Mouse (Mus musculus) G1E (cell line): ENCODE results near the gene Zfp467. TPM values are rescaled to one million over a fixed set of nuclear protein-coding genes. Genes with fewer than 3 reads are reported as not detected.
A peak's percentile ranks its signal among the peaks of the same experiment; 100 is the strongest.

Source experiments
- ATAC-seq: 2 replicates; pipeline ENCODE4 v1.8.0; 2016; ENCODE audit warnings: mild to moderate bottlenecking; ENCODE audit not compliant: insufficient number of reproducible peaks, poor library complexity, low FRiP score, severe bottlenecking; ENCODE audit errors: extremely low read depth
- DNase-seq: peaks from one replicate; pipeline ENCODE4 v3.0.0; 2012; ENCODE audit warnings: low spot score
- H3K27me3 ChIP-seq: 2 replicates; pipeline ENCODE4 v1.6.1; 2012; ENCODE audit warnings: mild to moderate bottlenecking, low read length, inconsistent platforms; ENCODE audit not compliant: insufficient read depth
- H3K36me3 ChIP-seq: replicated peaks from 2 replicates; pipeline ENCODE3; 2012; ENCODE audit warnings: mild to moderate bottlenecking, inconsistent platforms
- H3K4me1 ChIP-seq: 2 replicates; pipeline ENCODE4 v1.6.1; 2012; ENCODE audit warnings: low read depth, low read length, inconsistent platforms, mixed read lengths; ENCODE audit not compliant: insufficient read depth
- H3K4me3 ChIP-seq: 2 replicates; pipeline ENCODE4 v1.5.1; 2012; ENCODE audit warnings: low read depth, mild to moderate bottlenecking, inconsistent platforms, low read length, moderate library complexity, mixed read lengths
- H3K9me3 ChIP-seq: replicated peaks from 2 replicates; pipeline ENCODE4 v1.6.1; 2012; ENCODE audit warnings: inconsistent platforms
- CTCF ChIP-seq: IDR thresholded peaks from 2 replicates; pipeline ENCODE4 v1.5.1; 2012; ENCODE audit warnings: low read depth, low read length, inconsistent platforms, mixed read lengths
- GATA1 ChIP-seq: IDR thresholded peaks from 2 replicates; pipeline ENCODE4 v1.6.1; 2012; ENCODE audit warnings: borderline replicate concordance, low read length, inconsistent platforms, mixed read lengths
- GATA2 ChIP-seq: IDR thresholded peaks from 2 replicates; pipeline ENCODE4 v1.6.1; 2012; ENCODE audit warnings: low read depth, low read length, inconsistent platforms, borderline replicate concordance
- POLR2AphosphoS5 ChIP-seq: IDR thresholded peaks from 2 replicates; pipeline ENCODE4 v1.6.1; 2012; ENCODE audit warnings: low read depth, low read length, inconsistent platforms; ENCODE audit not compliant: insufficient replicate concordance
- TAL1 ChIP-seq: conservative IDR thresholded peaks from 2 replicates; pipeline ENCODE4 v1.6.1; 2012; ENCODE audit warnings: low read depth, low read length, inconsistent platforms, mixed read lengths
- polyA plus RNA-seq: library from polyadenylated mRNA; stranded (reverse); fragments of >175 nt; gene quantifications from 2 replicates; pipeline ENCODE4 v1.2.3, GENCODE M21; 2012
- total RNA-seq, 2 experiments: library from RNA; stranded (forward) in 1 of 2; stranded (reverse) in 1 of 2; fragments of 200-1000 nt in 1 of 2; fragments of >200 nt in 1 of 2; fragmentation: Nextera tagmentation in 1 of 2; gene quantifications; 2 replicates each; pipeline ENCODE4 v1.2.3; 2014 to 2017

Zfp467 gene
- total and polyA plus RNA-seq, 3 experiments = 0.02 to 0.05 TPM; not detected in 1

- no peak for ATAC-seq
- Histone ChIP-seq H3K9me3 (peaks cover 3% of the 10 kb centered on the region; the same call in 1 of the 2 replicates), H3K36me3 (no peaks in the 10 kb centered on the region), H3K27me3 (peaks cover 20% of the 10 kb centered on the region; the same call in 1 of the 2 replicates), H3K4me3 (peak overlapping the region; percentile 16; the same call in 1 of the 2 replicates), H3K4me1 (peaks cover 6% of the 10 kb centered on the region)
- TF ChIP-seq GATA2 (no peak), GATA1 (no peak), CTCF (no peak), TAL1 (no peak), POLR2AphosphoS5 (no peak)
- DNase-seq = no peak
These were observed 1.9 kb downstream of the Zfp467 start for GRCm38 (mm10) chr6:48443592-48444309.

DNA sequence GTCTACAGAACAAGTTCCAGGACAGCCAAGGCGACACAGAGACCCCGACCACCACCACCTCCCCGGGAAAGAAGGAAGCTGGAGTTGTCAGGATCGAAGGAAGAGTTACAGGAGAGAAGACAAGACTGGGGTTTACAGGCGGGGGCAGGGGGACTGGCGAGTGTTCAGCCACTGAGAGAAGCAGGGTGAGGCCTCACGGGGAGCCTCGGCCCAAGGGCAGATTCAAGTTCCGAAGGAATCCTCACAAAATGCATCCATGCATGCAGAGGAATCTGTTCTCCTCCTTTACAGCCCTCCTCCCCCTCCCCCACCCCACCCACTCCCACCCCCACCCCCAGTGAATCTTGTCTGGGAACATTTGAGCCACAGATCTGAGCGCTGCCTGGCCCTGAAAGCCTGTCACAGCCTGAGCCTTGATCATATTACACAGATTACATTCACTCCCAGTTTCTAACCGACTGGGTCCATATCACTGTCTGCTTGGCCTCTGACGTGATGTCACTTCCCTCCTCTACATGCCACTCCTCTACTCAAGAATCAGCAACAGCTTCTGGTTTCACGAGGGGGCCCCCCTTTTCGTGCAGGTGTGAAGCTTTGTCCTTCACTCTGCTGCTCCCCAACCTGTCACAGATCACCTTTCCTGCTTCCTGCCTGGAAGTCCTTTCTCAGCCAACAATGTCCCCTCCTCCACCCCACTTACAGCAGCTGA lies 5.2 kb downstream of the Zfp467 start:
- H3K9me3 ChIP-seq = peaks cover 5% of the 10 kb centered on the region; the same call in 1 of the 2 replicates
- TF ChIP-seq POLR2AphosphoS5 (no peak), GATA2 (no peak)
- no peak for DNase-seq

DNA sequence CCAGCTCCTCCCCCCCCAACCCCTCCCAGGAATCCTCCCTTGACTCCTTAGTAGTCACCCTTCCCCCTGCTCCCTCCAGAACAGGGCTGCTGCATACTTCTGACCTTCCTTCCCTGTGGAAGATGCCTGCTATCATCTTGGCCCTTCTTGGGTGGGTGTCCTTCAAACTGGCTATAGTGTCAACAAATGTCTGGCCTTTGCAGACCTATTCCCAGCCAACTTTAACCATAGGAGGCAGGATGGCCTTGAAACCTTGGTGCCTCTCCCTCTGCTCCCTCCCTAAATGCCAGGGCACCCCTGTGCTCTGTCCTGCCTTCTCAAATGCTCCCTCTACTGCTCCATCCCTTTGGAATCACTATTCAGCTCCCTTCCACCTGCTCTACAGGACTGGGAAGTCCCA lies 6.0 kb downstream of the Zfp467 start:
- H3K9me3 ChIP-seq = peaks cover 5% of the 10 kb centered on the region; the same call in 1 of the 2 replicates
- H3K36me3 ChIP-seq = no peaks in the 10 kb centered on the region
- TF ChIP-seq GATA1 = no peak
- no peak for TF ChIP-seq GATA2
- no peak for TF ChIP-seq POLR2AphosphoS5
- no peak for TF ChIP-seq CTCF
- no peak for TF ChIP-seq TAL1
- H3K4me1 ChIP-seq = peaks cover 6% of the 10 kb centered on the region
- H3K27me3 ChIP-seq = peaks cover 7% of the 10 kb centered on the region; the same call in 1 of the 2 replicates
- no peak overlapping the region for H3K4me3 ChIP-seq
- DNase-seq (no peak), ATAC-seq (no peak)

More for the DNA sequence above, 5.2 kb downstream of the Zfp467 start:
- no peak for ATAC-seq
- Histone ChIP-seq H3K36me3 (no peaks in the 10 kb centered on the region), H3K27me3 (peaks cover 15% of the 10 kb centered on the region; the same call in 1 of the 2 replicates), H3K4me3 (no peak overlapping the region), H3K4me1 (peaks cover 6% of the 10 kb centered on the region)

GRCm38 (mm10) chr6:48438475-48439125 lies 7.0 kb downstream of the Zfp467 start:
- DNase-seq = no peak

DNA sequence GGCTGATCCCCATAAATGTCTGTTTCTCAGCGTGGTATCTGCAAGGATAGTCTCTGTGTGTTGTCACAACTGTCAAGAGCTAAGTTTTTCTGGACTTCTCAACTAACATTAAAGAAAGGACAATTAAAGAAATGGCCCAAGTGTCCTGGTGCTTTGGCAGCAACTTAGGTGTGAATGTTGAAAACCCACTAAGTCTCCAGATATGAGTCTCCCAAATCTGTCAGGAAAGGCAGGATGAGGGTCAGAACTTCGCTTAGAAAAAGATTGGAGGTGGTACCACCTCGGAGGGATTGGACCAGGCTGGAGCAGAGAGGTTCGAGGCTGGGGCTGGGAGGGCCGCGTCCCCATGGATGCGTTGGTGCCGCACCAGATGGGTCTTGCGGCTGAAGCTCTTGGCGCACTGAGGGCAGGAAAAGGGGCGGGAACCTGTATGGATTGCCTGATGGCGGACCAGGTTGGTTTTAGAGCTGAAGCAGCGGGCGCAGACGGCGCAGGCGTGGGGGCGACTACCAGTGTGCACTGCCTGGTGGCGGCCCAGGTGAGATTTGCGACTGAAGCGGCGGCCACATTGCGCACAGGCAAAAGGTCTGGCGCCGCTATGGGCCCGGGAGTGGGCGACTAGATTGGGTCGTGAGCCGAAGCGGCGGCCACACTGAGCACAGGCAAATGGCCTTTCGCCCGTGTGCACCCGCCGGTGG lies 7.8 kb downstream of the Zfp467 start:
- Histone ChIP-seq H3K9me3 (peaks cover 5% of the 10 kb centered on the region; the same call in 1 of the 2 replicates), H3K36me3 (no peaks in the 10 kb centered on the region), H3K4me3 (no peak overlapping the region), H3K27me3 (no peaks in the 10 kb centered on the region; the same call in 1 of the 2 replicates), H3K4me1 (no peaks in the 10 kb centered on the region)
- ATAC-seq (no peak), DNase-seq (no peak)
- TF ChIP-seq GATA1 (no peak), POLR2AphosphoS5 (no peak), GATA2 (no peak), CTCF (no peak), TAL1 (no peak)

More at GRCm38 (mm10) chr6:48438475-48439125, 7.0 kb downstream of the Zfp467 start:
- Histone ChIP-seq H3K36me3 (no peaks in the 10 kb centered on the region), H3K9me3 (peaks cover 5% of the 10 kb centered on the region; the same call in 1 of the 2 replicates), H3K4me1 (0 out of 2 replicates have a peak, but pooled peaks cover under 1% of the 10 kb centered on the region), H3K4me3 (peak overlapping the region; percentile 15), H3K27me3 (no peaks in the 10 kb centered on the region; the same call in 1 of the 2 replicates)
- TF ChIP-seq POLR2AphosphoS5 = no peak
- no peak for TF ChIP-seq GATA2
- no peak for TF ChIP-seq GATA1
- no peak for TF ChIP-seq CTCF
- TF ChIP-seq TAL1 = no peak
- no peak for ATAC-seq
